Mouse (Mus musculus) MEL (cell line): ENCODE measurements at regions not wholly inside any gene's neighbourhood (a gene's known extent, or its start where the extent isn't known, plus 50 kb on each side); places are given as distances from the start of the nearest gene placed in this dataset.
A peak's percentile ranks its signal among the peaks of the same experiment; 100 is the strongest.

ENCODE experiments used
- DNase-seq: peaks from one replicate; pipeline ENCODE4 v3.0.0; 2011; ENCODE audit warnings: low read depth, low spot score
- H3K27ac ChIP-seq: 2 replicates; pipeline ENCODE4 v1.5.1; 2012; ENCODE audit warnings: low read depth, mild to moderate bottlenecking, control low read depth, low read length, moderate library complexity; ENCODE audit not compliant: control insufficient read depth
- H3K27me3 ChIP-seq, 2 experiments: fragments of 150-350 bp in 1 of 2; sonication (generic) in 1 of 2; 2 replicates each; pipeline ENCODE4 v1.6.1; 2012; ENCODE audit warnings: low read length in 2 of 2, mild to moderate bottlenecking in 2 of 2, improper control_type of control experiment in 1 of 2, moderate library complexity in 1 of 2; ENCODE audit not compliant: insufficient read depth in 2 of 2, control insufficient read depth in 1 of 2
- H3K36me3 ChIP-seq, 2 experiments: 2 replicates each; pipeline ENCODE4 v1.6.1; 2012 to 2014; ENCODE audit warnings: low read length in 2 of 2, improper control_type of control experiment in 1 of 2, inconsistent platforms in 1 of 2, mild to moderate bottlenecking in 1 of 2; ENCODE audit not compliant: insufficient read depth in 2 of 2, control insufficient read depth in 1 of 2
- H3K4me1 ChIP-seq, 2 experiments: fragments of 150-350 bp in 1 of 2; sonication (generic) in 1 of 2; 2 replicates each; pipeline ENCODE4 v1.6.1; 2012; ENCODE audit warnings: low read length in 2 of 2, improper control_type of control experiment in 1 of 2, mild to moderate bottlenecking in 1 of 2; ENCODE audit not compliant: insufficient read depth in 2 of 2, control insufficient read depth in 1 of 2
- H3K4me3 ChIP-seq, 2 experiments: fragments of 150-350 bp in 1 of 2; sonication (generic) in 1 of 2; 2 replicates each; pipeline ENCODE4 v1.5.1; 2012; ENCODE audit warnings: low read depth in 2 of 2, low read length in 2 of 2, mild to moderate bottlenecking in 2 of 2, moderate library complexity in 2 of 2, control low read depth in 1 of 2, improper control_type of control experiment in 1 of 2; ENCODE audit not compliant: control insufficient read depth in 1 of 2, insufficient read depth in 1 of 2
- H3K79me2 ChIP-seq: 2 replicates; pipeline ENCODE4 v1.6.1; 2012; ENCODE audit warnings: mild to moderate bottlenecking, low read length, moderate library complexity; ENCODE audit not compliant: control insufficient read depth, poor library complexity, insufficient read depth
- H3K9ac ChIP-seq: 2 replicates; pipeline ENCODE4 v1.6.1; 2012; ENCODE audit warnings: low read depth, mild to moderate bottlenecking, control low read depth, low read length, moderate library complexity; ENCODE audit not compliant: control insufficient read depth, poor library complexity, severe bottlenecking
- H3K9me3 ChIP-seq: fragments of 150-350 bp; sonication (generic); replicated peaks from 2 replicates; pipeline ENCODE4 v1.6.1; 2012; ENCODE audit warnings: mild to moderate bottlenecking, low read length, improper control_type of control experiment, moderate library complexity; ENCODE audit not compliant: insufficient read depth
- CTCF ChIP-seq, 3 experiments: IDR thresholded peaks in 2 of 3; conservative IDR thresholded peaks in 1 of 3; 2 replicates each; pipeline ENCODE4 v1.5.1; 2011 to 2012; ENCODE audit warnings: low read length in 3 of 3, low read depth in 2 of 3, mild to moderate bottlenecking in 2 of 3, improper control_type of control experiment in 1 of 3, inconsistent platforms in 1 of 3, mixed read lengths in 1 of 3, moderate library complexity in 1 of 3; ENCODE audit not compliant: control insufficient read depth in 1 of 3, insufficient read depth in 1 of 3, poor library complexity in 1 of 3, severe bottlenecking in 1 of 3
- E2F4 ChIP-seq: IDR thresholded peaks from 2 replicates; pipeline ENCODE4 v1.6.1; 2011; ENCODE audit warnings: low read depth, low read length, improper control_type of control experiment, borderline replicate concordance
- EP300 ChIP-seq, 2 experiments: IDR thresholded peaks; 2 replicates each; pipeline ENCODE4 v1.6.1; 2011; ENCODE audit warnings: improper control_type of control experiment in 2 of 2, low read length in 2 of 2, low read depth in 1 of 2, mild to moderate bottlenecking in 1 of 2
- ETS1 ChIP-seq: IDR thresholded peaks from 2 replicates; pipeline ENCODE4 v1.6.1; 2012; ENCODE audit warnings: low read depth, mild to moderate bottlenecking, inconsistent platforms, low read length, improper control_type of control experiment, moderate library complexity
- GABPA ChIP-seq: IDR thresholded peaks from 2 replicates; pipeline ENCODE4 v1.6.1; 2012; ENCODE audit warnings: low read depth, mild to moderate bottlenecking, inconsistent platforms, low read length, improper control_type of control experiment, moderate library complexity
- GATA1 ChIP-seq: IDR thresholded peaks from 2 replicates; pipeline ENCODE4 v1.6.1; 2011; ENCODE audit warnings: low read depth, low read length, improper control_type of control experiment
- KAT2A ChIP-seq: conservative IDR thresholded peaks from 2 replicates; pipeline ENCODE4 v1.6.1; 2012; ENCODE audit warnings: low read depth, low read length, improper control_type of control experiment, inconsistent platforms
- RCOR1 ChIP-seq: IDR thresholded peaks from 2 replicates; pipeline ENCODE4 v1.6.1; 2012; ENCODE audit warnings: low read depth, mild to moderate bottlenecking, inconsistent platforms, low read length, improper control_type of control experiment
- TCF12 ChIP-seq: IDR thresholded peaks from 2 replicates; pipeline ENCODE4 v1.6.1; 2014; ENCODE audit warnings: low read depth, mild to moderate bottlenecking, inconsistent platforms, low read length, improper control_type of control experiment, moderate library complexity
- UBTF ChIP-seq: IDR thresholded peaks from 2 replicates; pipeline ENCODE4 v1.6.1; 2012; ENCODE audit warnings: low read depth, mild to moderate bottlenecking, inconsistent platforms, low read length, improper control_type of control experiment, moderate library complexity, borderline replicate concordance; ENCODE audit not compliant: insufficient read depth
- ZKSCAN1 ChIP-seq: IDR thresholded peaks from 2 replicates; pipeline ENCODE4 v1.6.1; 2012; ENCODE audit warnings: low read depth, mild to moderate bottlenecking, inconsistent platforms, low read length, improper control_type of control experiment, moderate library complexity

- no peak for TF ChIP-seq KAT2A
- peak; percentile 69; the same call in 1 of the 2 replicates for TF ChIP-seq TCF12
- peak; percentile 69 for TF ChIP-seq EP300 (IDR thresholded peaks at IDR 0.05; ENCODE audit: low read depth in 1 of 2, low read length in 2 of 2)
- TF ChIP-seq ETS1 = 0 out of 2 replicates have a peak, but pooled peaks have one; percentile 23
- TF ChIP-seq GATA1 = peak; percentile 64
- no peak for TF ChIP-seq GABPA
- Histone ChIP-seq H3K4me1 (peaks cover 0 to 3% of the 10 kb centered on the region in 2 experiments; a peak in 2 of 4 replicates), H3K27me3 (no peaks in the 10 kb centered on the region), H3K9me3 (no peaks in the 10 kb centered on the region), H3K9ac (no peak overlapping the region), H3K79me2 (no peaks in the 10 kb centered on the region), H3K4me3 (no peak overlapping the region), H3K27ac (no peak overlapping the region), H3K36me3 (peaks cover 0 to 6% of the 10 kb centered on the region in 2 experiments; a peak in 2 of 4 replicates)
- DNase-seq = peak; percentile 26
These were observed 251.6 kb downstream of the Qdpr start for GRCm38 (mm10) chr5:45198408-45198807.

GRCm38 (mm10) chr5:45196159-45196558, 253.9 kb downstream of the Qdpr start:
- Histone ChIP-seq H3K4me1 (peaks cover 9 to 13% of the 10 kb centered on the region in 2 experiments), H3K9me3 (no peaks in the 10 kb centered on the region), H3K79me2 (no peaks in the 10 kb centered on the region), H3K9ac (no peak overlapping the region), H3K36me3 (peaks cover 0 to 22% of the 10 kb centered on the region in 2 experiments; a peak in 2 of 4 replicates), H3K27me3 (no peaks in the 10 kb centered on the region), H3K4me3 (no peak overlapping the region), H3K27ac (no peak overlapping the region)
- TF ChIP-seq GATA1 = no peak
- TF ChIP-seq KAT2A = no peak
- DNase-seq = no peak

GRCm38 (mm10) chr5:45192287-45192686, 257.7 kb downstream of the Qdpr start:
- Histone ChIP-seq H3K36me3 (peaks cover 0 to 21% of the 10 kb centered on the region in 2 experiments; a peak in 2 of 4 replicates), H3K27me3 (no peaks in the 10 kb centered on the region), H3K79me2 (no peaks in the 10 kb centered on the region), H3K4me3 (no peak overlapping the region), H3K9me3 (no peaks in the 10 kb centered on the region), H3K4me1 (peaks cover 10 to 11% of the 10 kb centered on the region in 2 experiments), H3K9ac (no peak overlapping the region), H3K27ac (no peak overlapping the region)
- DNase-seq = peak; percentile 52
- peak; percentile 56 to 70; a peak in 3 of 4 replicates for TF ChIP-seq EP300 (IDR thresholded peaks at IDR 0.05; ENCODE audit: low read depth in 1 of 2, low read length in 2 of 2)
- TF ChIP-seq TCF12 = peak; percentile 53; the same call in 1 of the 2 replicates
- TF ChIP-seq GATA1 = peak; percentile 66
- TF ChIP-seq KAT2A = no peak
- peak; percentile 52; the same call in 1 of the 2 replicates for TF ChIP-seq RCOR1
- TF ChIP-seq UBTF = no peak
- no peak for TF ChIP-seq ZKSCAN1
- no peak for TF ChIP-seq E2F4
- TF ChIP-seq ETS1 = peak; percentile 60
- no peak for TF ChIP-seq CTCF (IDR thresholded peaks at IDR 0.05 in 2 of 3, conservative IDR thresholded peaks at IDR 0.05 in 1 of 3; ENCODE audit: control insufficient read depth in 1 of 3, insufficient read depth in 1 of 3, low read depth in 2 of 3, low read length in 3 of 3, poor library complexity in 1 of 3, severe bottlenecking in 1 of 3)
